Comparison of ENCODE assay signal across 8 mouse cellular contexts in genomic region chr6:119478560-119479342, GRCm38 (mm10). TPM values are rescaled to one million over a fixed set of nuclear protein-coding genes. Genes with fewer than 3 reads are reported as not detected.
A peak's percentile ranks its signal among the peaks of the same experiment; 100 is the strongest.
DNase-seq lines count a peak whose midpoint lies in the region; ATAC-seq lines count a peak whose summit lies in the region.

No protein-coding gene starts in this region.

- H3K9ac ChIP-seq in intestine, embryonic 15.5 days, result peak overlapping the region; percentile 58

- H3K27me3 ChIP-seq in intestine, embryonic 15.5 days (replicated peaks), result no peaks in the 10 kb centered on the region
- no peaks in the 10 kb centered on the region for H3K27me3 ChIP-seq in midbrain, embryonic 10.5 days (ENCODE audit: low read depth, poor library complexity, severe bottlenecking)

- H3K4me1 ChIP-seq in intestine, embryonic 15.5 days (replicated peaks), result peaks cover 26% of the 10 kb centered on the region
- H3K4me1 ChIP-seq in midbrain, embryonic 10.5 days, result peaks cover 54% of the 10 kb centered on the region

- peak overlapping the region; percentile 95 for H3K27ac ChIP-seq in intestine, embryonic 15.5 days
- peak overlapping the region; percentile 100 for H3K27ac ChIP-seq in midbrain, embryonic 10.5 days (replicated peaks)

- peak overlapping the region; percentile 71 for H3K4me2 ChIP-seq in intestine, embryonic 15.5 days (replicated peaks)

- intact Hi-C loops in gastrocnemius, postnatal 36 days (cut with DNase I), result no loop called here
- intact Hi-C loops in left cerebral cortex, postnatal 36 days (cut with DNase I), result loop anchor here (1.0 kb wide), 1 partner anchor 26 kb away; no protein-coding TSS in a partner anchor

- H3K4me3 ChIP-seq in intestine, embryonic 15.5 days (replicated peaks), result peak overlapping the region; percentile 59
- peak overlapping the region; percentile 95 for H3K4me3 ChIP-seq in midbrain, embryonic 10.5 days

- H3K36me3 ChIP-seq in intestine, embryonic 15.5 days, result no peaks in the 10 kb centered on the region
- H3K36me3 ChIP-seq in midbrain, embryonic 10.5 days, result peaks cover 21% of the 10 kb centered on the region

- peak; percentile 90 for ATAC-seq in intestine, embryonic 15.5 days

- no peaks in the 10 kb centered on the region for H3K9me3 ChIP-seq in intestine, embryonic 15.5 days
- no peaks in the 10 kb centered on the region for H3K9me3 ChIP-seq in midbrain, embryonic 10.5 days (replicated peaks)

- DNase-seq in adrenal gland, adult 2 months, result peak; percentile 92
- DNase-seq in embryo, embryonic 11.5 days (ENCODE audit: low read depth, low spot score), result peak; percentile 84
- peak; percentile 77 to 86 for DNase-seq in gastrocnemius, postnatal 36 days
- peak; percentile 88 to 92 for DNase-seq in left cerebral cortex, postnatal 36 days (ENCODE audit: low spot score in 2 of 2)
- DNase-seq in midbrain, embryonic 10.5 days (ENCODE audit: low spot score), result peak; percentile 92
- peak; percentile 67 to 80 for DNase-seq in right cerebral cortex, postnatal 36 days (ENCODE audit: low spot score in 2 of 2)
- DNase-seq in urinary bladder, postnatal 4 days (ENCODE audit: low spot score in 2 of 2), result peak; percentile 86 to 89

- 1% methylated on average over 48 of the region's 49 CpGs for WGBS in intestine, embryonic 15.5 days
- WGBS in midbrain, embryonic 10.5 days, result 2% methylated on average over 48 of the region's 49 CpGs

RNA-seq across cellular contexts. Expression of gene Fbxl14, which starts 0.7 kb away (rescaled TPM):
- 10 to 100 TPM; 31.9 to 36.9 TPM for total RNA-seq in adrenal gland, adult 2 months (2021)
- 104 and 107 TPM in 2 replicates for polyA plus RNA-seq in adrenal gland, adult 2 months (2012; rRNA removed)
- total RNA-seq in gastrocnemius, postnatal 36 days (2021), result 10 to 100 TPM; 10.3 to 10.7 TPM
- 4.6 and 4.7 TPM in 2 replicates for polyA plus RNA-seq in intestine, embryonic 15.5 days (2015; fragmentation: Nextera tagmentation; extraction: Ambion mirVana)
- total RNA-seq in left cerebral cortex, postnatal 36 days (2021), result 10 to 100 TPM; 31.8 to 35.5 TPM
- polyA plus RNA-seq in midbrain, embryonic 10.5 days (2016; fragmentation: Nextera tagmentation; extraction: Ambion mirVana), result 2.9 and 3.4 TPM in 2 replicates

Comparison
In these comparisons a context has a peak if more than half of its experiments do, and no peak if none do; other contexts are left out.
1. Peak in every context shown above with its lines: DNase-seq, ATAC-seq, H3K4me3 ChIP-seq and H3K27ac ChIP-seq.